Mouse (Mus musculus) mesoderm, embryonic 11.5 days (tissue): ENCODE data around the gene Ctss.

Experiments
- DNase-seq: peaks from one replicate; pipeline ENCODE4 v3.0.0-alpha.2; 2012; ENCODE audit warnings: low read depth, low spot score

Ctss gene

DNA sequence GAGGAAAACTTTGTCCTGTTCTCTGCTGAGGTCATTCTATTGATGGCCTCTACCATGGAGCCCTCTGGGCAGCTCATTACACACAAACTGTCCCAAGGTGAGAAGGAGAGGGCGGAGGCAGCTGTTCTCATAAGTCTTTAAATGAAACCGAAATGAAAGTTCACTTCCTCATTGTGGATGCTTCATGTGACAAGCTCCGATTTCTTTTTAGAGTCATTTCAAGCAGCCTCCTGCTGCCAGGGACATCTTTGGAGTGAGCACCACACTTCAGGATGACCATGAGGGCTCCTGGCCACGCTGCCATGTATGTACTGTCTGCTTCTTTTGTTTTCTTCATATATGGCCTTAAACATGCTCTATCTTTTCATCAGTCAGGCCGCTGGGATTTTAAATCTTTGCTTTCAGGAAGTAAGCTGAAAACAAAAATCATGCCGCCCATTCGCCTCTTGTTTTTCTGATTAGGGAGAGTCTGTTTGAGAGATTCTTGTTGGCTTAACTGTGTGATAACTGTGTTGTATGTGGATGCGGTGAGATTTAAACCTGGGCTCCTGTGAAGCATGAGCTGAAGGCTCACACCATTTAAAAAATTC lies at the start of gene Ctss:
Gene Ctss, plus strand, starts transcription at position 165 of the 590 bp plus-strand sequence.
- DNase-seq: no peak

DNA sequence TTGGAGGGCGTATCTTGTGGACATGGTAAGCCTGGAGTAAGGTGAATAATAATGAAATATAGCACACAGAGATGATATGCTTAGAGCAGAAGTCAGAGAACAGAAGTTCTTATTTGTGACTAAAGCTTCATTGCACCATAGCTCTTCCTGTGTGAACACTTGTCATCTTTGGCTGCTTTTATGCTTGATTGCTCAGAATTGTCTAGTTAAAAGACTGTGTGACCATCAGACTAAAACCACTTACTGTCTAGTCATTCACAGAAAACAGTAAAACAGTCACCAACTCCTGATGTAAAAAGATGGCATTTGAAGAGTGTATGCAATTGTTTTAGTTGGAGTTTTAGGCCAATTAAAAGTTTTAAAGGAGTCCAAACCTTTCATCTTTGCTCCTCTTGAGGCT lies 47.6 kb upstream of the Ctss start:
- no peak for DNase-seq

DNA sequence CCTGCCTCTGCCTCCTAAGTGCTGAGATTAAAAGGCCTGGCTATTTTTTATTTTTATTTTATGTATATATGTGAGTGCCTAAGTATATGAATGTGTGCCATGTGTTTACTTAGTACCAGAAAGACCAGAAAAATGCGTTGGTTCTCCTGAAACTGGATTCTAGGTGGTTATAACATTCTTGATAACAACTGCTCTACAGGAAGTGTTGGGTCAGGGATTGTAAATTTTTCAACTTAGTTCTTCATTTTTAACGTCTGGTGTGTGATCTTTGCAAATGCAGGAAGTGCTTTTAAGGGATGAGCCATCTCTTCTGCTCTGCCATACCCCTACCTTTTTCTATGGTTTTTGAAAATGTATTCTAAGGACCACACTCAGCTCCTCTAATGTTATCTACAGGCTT lies 40.2 kb upstream of the Ctss start:
- no peak for DNase-seq

DNA sequence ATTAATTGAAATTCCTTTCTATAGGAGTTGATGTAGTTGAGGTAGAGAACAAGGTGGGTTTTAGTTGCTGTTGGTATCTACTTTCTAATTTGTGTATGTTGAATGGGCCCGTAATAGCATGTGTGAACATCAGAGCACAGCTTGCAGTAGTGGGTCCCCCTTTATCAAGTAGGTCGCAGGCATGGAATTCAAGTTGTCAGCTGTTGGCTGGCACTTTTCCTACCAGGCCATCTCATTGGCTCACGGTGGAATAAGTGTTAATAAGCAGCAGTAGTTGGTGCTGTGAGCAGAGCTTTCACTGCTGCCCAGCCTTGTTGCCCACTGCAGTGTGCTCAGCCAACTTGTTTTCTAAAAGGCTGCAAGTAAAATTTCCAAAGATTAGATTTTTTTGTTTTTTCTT lies 37.9 kb upstream of the Ctss start:
- DNase-seq: no peak

DNA sequence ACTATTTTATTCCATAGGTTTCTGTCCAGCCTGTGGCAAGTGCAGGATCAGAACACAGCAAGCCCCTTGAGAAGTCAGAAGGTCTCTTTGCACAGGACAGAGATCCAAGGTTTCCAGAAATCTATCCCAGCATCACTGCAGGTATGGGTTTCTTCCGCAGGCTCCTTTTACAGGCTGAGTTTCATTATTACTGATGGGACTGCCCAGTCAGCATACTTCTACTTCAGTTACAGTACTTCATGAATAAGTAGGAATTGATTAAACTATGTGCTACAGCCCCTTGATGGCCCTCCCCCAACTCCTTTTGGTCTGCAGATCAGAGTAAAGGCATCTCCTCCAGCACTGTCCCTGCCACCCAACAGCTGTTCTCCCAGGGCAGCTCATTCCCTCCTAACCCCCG lies 36.3 kb upstream of the Ctss start:
- no peak for DNase-seq

DNA sequence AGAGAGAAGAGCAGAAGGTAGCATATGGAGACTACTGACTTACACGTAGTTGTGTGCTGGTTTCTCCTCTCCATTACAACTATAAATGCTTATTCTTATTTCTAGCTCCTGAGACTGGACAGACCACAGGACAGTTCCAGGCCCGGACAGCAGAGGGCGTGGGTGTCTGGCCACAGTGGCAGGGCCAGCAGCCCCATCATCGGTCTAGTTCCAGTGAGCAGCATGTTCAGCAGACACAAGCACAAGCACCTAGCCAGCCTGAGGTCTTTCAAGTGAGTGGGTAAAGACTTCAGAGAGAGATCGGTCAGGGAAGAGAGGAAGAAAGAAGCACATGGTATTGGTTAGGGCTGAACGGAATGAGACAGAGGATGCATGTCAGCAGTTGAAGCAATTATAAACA lies 32.2 kb upstream of the Ctss start:
- DNase-seq: peak; percentile 33

DNA sequence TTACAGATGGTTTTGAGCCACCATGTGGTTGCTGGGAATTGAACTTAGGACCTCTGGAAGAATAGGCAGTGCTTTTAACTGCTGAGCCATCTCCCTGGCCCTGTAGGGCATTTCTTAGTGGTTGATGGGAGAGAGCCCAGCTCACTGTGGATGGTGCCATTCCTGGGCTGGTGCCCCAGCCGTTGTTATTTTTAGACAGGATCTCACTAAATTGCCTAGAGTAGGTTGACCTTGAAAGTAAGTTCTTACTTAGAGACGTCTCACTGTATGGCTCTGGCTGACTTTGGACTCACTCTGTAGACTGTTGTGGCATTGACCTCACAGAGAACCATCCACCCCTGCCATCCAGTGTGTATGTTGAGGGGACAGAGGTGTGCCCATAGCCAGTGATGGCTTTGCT lies 28.4 kb upstream of the Ctss start:
- DNase-seq: no peak

DNA sequence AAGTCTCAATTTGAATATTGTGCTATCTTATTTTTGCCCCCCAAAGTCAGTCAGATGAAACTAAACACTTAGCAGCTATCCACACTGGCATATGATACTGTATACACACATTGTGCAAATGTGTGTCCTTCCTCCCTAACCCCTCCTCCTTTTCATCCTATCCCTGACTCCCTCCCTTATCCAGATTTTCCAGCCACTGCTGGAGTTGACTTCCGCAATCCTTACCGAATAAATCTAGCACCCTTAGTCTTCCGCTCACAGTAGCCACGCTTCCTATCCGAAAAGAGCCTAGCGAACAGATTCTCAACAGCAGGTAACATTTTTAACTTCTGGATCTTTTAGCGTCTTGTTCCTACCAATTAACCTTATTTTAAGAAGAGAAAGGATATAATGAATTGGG lies 27.6 kb upstream of the Ctss start, which contains the start of gene Ctsk:
Gene Ctsk, plus strand, starts transcription at position 233 of the 400 bp plus-strand sequence.
- DNase-seq: no peak

DNA sequence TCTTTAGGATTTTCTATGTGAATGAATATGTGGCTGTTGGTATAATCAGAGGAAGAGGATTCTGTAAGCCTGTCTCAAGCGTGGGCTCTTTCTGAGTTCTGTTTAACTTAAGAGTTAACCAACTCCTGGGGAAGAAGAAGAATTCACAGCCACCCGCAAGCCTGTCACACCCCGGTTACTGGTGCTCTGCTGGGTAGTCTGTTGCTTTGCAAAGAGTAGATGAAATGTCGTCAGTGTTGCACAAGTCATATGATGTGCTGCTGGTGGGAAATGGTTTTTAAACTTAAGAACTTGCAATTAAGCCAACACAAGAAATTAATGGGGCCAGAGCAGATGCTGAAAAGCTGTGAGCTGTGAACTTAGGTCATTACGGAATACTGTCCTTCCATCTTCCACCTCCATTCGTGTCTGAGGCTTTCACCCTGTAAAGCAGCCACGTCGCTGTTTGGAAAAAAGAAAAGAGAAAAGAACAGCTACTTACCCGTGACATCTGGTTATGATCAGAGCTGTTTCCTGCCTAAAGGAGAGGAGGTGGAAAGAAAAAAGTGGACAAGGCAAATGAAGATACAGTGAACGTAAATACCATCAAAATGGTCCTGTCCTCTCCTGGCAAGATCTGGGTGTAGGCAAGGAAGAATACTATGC lies 27.0 kb upstream of the Ctss start:
- DNase-seq: peak; percentile 23

DNA sequence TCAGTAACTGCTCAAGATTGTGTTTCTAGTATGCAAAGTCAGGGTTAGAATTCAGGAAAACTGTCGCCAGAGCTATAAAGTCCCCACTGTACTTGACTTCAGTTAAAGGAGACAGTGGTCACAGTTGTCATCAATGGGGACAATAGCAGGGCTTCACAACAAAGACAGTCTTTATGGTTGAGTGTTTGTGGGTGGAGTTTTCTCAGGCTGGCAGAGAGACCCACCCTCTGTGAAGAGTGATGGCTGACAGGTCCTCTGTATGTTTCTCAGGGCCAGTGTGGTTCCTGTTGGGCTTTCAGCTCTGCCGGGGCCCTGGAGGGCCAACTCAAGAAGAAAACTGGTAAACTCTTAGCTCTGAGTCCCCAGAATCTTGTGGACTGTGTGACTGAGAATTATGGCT lies 24.3 kb upstream of the Ctss start:
- peak; percentile 26 for DNase-seq

DNA sequence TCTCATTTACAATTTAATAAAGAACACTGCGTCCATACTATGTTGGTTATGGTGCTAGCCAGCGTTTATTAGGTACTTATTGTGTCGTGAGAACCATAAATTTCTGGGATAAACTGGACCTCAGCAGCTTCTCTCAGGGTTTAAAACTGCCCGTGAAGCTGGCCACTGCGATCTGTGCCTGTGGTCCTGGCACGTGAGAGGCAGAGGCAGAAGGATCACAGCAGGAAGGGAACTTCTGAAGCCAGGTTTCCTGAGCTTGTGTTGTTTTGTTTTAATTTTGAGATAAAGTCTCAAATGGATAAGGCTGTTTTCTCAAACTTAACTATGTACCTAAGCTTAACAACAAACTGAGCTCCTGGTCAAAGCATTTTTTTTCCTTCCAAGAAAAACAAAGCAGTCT lies 17.2 kb upstream of the Ctss start:
- no peak for DNase-seq

DNA sequence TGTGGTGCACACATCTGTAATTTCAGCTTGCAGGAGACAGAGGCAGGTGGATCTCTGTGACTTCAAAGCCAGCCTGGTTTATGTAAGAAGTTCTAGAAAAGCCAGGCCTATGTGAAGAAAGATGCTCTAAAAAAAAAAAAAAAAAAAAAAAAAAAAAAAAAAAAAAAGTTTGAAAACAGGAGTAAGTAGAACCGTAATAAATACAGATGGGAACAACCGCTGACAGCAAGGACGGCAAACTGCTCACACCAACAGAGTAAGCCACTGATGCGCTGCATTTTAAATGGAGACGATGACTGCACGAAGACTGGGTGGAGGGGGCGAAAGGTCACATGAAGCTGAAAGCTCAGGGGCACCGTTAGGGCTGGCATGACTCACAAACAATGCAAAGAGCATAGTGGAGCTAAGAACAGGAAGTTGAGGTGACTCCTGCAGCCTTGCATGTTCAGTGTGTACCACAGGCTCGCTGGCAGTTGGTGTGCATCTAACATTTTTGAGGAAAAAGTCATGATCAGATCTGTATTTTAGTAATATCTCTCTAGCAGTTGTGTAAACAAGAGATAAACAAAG lies 14.9 kb upstream of the Ctss start:
- DNase-seq: no peak

DNA sequence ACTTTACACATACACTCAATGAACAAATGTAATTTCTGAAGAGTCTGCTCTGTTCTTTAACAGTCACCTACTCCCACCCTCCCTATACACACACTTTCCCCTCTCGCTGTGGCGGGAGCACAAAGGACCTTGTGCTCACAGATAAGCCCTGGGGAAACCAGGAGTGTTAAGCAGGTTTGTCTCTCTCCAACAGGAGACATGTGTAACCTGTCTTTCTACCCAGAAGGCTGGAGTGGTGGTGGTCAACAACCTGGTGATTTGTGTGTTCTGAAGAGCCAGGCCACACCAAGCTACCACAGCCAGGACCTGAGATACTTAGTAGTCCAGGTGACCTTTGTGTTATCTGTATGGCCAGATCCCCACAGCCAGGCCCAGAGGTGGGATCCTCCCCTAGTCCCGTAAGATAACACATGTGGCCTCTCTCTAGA lies 10.0 kb upstream of the Ctss start:
- DNase-seq: no peak

DNA sequence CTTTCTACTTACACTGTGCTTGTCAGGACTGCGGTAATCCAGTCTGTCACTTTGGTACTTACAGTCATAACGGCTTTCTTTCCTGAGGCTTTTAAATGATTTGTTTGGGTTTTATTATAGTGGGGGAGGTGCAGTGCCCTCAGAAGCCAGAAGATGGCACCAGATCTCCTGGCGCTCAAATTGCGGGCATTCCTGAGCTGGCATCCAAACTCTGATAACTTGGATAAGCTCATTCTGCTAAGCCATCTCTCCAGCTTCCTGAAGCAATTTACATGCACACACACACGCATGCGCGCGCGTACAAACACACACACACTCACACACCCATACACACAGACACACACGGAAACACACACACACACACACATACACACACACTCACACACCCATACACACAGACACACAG lies 9.1 kb upstream of the Ctss start:
- DNase-seq: peak; percentile 79

DNA sequence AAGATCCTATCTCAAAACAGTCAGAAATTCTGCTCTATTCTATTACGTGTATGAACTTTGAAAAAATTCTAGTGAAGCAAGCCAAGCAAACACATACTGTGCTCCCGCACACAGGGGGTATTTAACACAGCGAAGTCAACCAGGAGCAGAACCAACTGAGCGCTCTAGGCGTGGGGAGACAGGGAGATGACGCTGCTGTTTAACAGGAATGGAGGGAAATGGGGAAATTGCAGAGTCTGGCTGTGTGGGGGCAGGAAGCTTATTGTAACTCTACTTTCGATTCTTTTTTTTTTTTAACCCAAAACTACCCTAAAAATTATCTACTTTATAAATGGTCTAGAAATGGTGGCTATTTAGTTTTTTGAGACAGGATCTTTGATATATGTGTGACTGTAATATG lies 7.7 kb upstream of the Ctss start:
- no peak for DNase-seq

DNA sequence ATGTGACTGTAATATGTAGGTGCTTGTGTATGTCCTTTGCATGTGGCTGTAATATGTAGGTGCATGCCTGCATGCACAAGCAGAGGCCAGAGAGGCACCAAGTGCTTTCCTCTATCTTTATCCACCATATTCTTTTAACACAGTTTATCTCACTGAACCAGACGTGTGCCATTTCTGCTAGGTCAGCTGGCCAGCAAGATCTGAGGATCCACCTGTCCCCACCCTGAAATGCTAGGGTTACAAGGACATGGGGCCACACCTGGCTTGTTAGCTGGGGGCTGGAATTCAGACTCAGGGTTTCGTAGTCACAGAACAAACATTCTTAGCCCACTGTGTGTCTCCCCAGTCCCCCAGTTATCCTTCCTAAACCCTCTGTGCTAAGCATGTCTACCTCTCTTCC lies 7.3 kb upstream of the Ctss start:
- DNase-seq: no peak

DNA sequence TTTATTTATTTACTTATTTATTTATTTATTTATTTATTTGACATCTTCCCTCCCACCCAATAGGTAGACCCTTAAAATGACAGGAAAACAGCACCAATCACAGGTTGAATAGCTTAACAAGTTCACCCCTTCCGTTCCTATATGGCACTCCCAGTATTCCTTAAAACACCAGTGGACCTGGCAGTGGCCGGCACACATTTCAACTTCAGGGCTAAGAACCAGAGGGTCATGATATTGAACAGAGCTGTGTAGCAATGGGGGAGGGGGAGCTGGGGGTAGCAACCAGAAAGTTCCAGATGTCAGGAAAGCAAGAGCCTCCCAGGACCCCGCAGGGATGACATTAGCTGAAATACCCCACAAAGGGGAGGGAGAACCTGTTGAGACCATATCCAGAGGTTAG lies 6.5 kb upstream of the Ctss start:
- DNase-seq: no peak

DNA sequence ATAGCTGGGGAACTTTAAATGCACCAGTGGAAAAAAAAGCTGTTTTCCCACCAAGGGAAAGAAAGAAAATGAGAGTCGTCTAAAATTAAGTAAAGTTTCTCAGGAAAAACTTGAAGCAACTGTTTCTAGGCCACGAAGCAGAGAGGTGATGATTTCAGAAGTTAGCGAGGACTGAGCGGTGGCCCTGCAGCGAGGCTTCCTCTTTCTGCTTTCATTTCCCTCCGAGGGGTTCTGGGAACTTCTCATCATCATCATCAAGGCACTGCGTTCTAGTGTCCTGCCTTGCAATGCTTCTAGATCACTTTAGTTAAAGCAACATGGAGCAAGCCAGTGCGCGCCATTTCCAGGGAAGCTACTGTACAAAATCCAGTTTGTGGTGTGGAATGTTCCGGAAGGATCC lies 5.4 kb upstream of the Ctss start:
- DNase-seq: no peak

DNA sequence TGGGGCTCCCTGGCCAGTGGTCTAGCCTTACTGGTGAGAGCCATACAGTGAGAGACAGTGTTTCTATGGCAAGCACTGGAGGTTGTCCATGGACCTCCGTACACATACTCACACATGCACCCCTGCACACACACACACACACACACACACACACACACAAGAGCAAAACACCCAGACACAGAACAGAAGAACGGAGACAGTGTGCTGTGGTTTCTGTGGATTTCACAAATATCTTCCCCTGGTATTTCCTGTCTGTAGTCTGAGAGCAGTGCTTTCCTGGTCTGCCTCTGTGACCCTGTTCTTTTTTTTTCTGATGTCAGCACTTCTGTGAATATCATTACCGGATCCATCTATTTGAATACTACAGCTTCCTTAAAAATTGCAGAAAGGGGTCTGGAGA lies 2.9 kb upstream of the Ctss start:
- no peak for DNase-seq

DNA sequence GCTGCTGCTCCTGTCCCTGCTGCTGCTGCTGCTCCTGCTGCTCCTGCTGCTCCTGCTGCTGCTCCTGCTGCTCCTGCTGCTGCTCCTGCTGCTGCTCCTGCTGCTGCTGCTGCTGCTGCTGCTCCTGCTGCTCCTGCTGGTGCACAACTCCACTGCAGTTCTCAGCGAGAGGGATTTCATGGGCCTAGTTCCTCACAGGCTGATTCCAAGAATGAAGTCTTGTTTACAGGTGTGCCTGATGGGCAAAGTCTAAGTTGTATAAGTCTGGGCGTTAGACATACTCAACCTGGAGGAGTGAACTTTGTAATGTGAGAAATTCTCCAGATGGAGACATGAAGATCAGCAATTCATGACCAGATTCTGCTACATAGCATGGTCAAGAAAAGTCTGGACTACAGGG lies 1.9 kb upstream of the Ctss start:
- DNase-seq: no peak

DNA sequence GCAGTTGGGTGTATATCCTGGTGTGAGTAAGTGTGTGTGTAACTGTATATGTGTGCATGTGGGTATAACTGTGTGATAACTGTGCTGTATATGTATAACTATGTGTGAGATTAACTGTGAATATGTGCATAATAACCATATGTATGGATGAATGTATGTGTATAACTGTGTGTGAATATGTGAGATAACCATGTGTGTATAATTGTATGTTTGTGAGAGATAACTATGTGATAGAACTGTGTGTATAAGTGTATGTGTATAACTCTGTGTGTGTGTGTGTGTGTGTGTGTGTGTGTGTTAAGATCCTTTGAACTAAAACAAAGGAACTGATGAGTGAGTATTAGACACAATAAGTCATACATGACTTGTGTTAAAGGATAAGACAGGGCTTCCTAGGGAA lies 475 bp upstream of the Ctss start:
- no peak for DNase-seq

DNA sequence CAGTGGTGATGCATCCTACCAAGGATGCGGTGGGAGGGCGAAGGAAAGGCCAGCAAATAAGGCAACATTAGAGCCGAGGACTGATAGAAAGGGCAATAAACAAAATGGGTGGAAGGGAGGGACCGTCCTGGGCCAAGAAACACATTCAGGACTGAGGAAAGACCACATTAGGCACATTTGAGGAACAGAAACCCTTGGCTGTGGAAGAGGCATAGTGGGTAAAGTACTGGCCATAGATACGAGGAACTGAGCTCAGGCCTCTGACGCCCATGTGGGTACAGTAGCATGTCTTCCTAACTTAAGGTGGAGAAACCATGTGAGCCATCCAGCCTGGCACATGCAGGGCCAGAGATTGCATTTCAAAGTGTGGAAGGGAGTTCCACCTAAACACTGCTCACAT lies 3.2 kb downstream of the Ctss start:
- DNase-seq: no peak

DNA sequence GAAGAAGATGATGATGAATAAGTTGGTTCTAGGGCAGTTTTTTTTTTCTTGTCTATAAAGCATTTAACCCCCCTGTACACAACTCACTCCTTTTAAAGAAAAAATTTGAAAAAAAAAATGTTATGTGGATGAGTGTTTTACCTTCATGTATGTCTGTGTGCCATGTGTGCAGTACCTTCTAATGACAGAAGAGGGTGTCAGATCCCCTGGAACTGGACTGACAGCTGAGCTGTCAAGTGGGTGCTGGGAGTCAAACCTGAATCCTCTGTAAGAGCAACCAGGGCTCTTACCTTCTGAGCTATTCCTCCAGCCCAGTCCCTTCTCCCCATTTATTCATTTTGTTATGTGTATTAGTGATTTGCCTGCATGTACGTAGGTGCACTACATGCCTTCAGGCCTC lies 4.4 kb downstream of the Ctss start:
- no peak for DNase-seq

DNA sequence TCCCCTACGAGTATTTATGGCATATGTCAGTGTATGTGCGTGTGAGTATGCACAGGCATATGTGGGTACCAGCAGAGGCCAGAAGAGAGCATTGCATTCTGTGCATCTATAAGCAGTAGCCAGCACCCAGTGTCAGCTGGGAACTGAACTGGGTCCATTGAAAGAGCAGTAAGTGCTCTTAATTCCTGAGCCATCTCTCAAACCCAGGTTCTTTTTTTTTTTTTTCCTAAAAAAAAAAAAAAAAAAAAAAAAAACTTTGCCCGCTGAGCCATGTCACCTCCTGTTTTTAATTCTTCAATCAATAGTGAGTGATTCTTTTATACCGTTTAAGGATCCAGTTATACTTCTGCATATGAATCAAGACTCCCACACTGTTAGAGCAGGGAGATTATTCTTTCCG lies 6.8 kb downstream of the Ctss start:
- DNase-seq: no peak
